Mouse (Mus musculus) MEL (cell line): Measurements from ENCODE around the gene Atg9b. TPM values are rescaled to one million over a fixed set of nuclear protein-coding genes. Genes with fewer than 3 reads are reported as not detected.

Source experiments
- DNase-seq: peaks from one replicate; pipeline ENCODE4 v3.0.0; 2011; ENCODE audit warnings: low read depth, low spot score
- H3K27ac ChIP-seq: 2 replicates; pipeline ENCODE4 v1.5.1; 2012; ENCODE audit warnings: low read depth, mild to moderate bottlenecking, control low read depth, low read length, moderate library complexity; ENCODE audit not compliant: control insufficient read depth
- H3K27me3 ChIP-seq, 2 experiments: fragments of 150-350 bp in 1 of 2; sonication (generic) in 1 of 2; 2 replicates each; pipeline ENCODE4 v1.6.1; 2012; ENCODE audit warnings: low read length in 2 of 2, mild to moderate bottlenecking in 2 of 2, improper control_type of control experiment in 1 of 2, moderate library complexity in 1 of 2; ENCODE audit not compliant: insufficient read depth in 2 of 2, control insufficient read depth in 1 of 2
- H3K36me3 ChIP-seq, 2 experiments: 2 replicates each; pipeline ENCODE4 v1.6.1; 2012 to 2014; ENCODE audit warnings: low read length in 2 of 2, improper control_type of control experiment in 1 of 2, inconsistent platforms in 1 of 2, mild to moderate bottlenecking in 1 of 2; ENCODE audit not compliant: insufficient read depth in 2 of 2, control insufficient read depth in 1 of 2
- H3K4me1 ChIP-seq, 2 experiments: fragments of 150-350 bp in 1 of 2; sonication (generic) in 1 of 2; 2 replicates each; pipeline ENCODE4 v1.6.1; 2012; ENCODE audit warnings: low read length in 2 of 2, improper control_type of control experiment in 1 of 2, mild to moderate bottlenecking in 1 of 2; ENCODE audit not compliant: insufficient read depth in 2 of 2, control insufficient read depth in 1 of 2
- H3K4me3 ChIP-seq, 2 experiments: fragments of 150-350 bp in 1 of 2; sonication (generic) in 1 of 2; 2 replicates each; pipeline ENCODE4 v1.5.1; 2012; ENCODE audit warnings: low read depth in 2 of 2, low read length in 2 of 2, mild to moderate bottlenecking in 2 of 2, moderate library complexity in 2 of 2, control low read depth in 1 of 2, improper control_type of control experiment in 1 of 2; ENCODE audit not compliant: control insufficient read depth in 1 of 2, insufficient read depth in 1 of 2
- H3K79me2 ChIP-seq: 2 replicates; pipeline ENCODE4 v1.6.1; 2012; ENCODE audit warnings: mild to moderate bottlenecking, low read length, moderate library complexity; ENCODE audit not compliant: control insufficient read depth, poor library complexity, insufficient read depth
- H3K9ac ChIP-seq: 2 replicates; pipeline ENCODE4 v1.6.1; 2012; ENCODE audit warnings: low read depth, mild to moderate bottlenecking, control low read depth, low read length, moderate library complexity; ENCODE audit not compliant: control insufficient read depth, poor library complexity, severe bottlenecking
- H3K9me3 ChIP-seq: fragments of 150-350 bp; sonication (generic); replicated peaks from 2 replicates; pipeline ENCODE4 v1.6.1; 2012; ENCODE audit warnings: mild to moderate bottlenecking, low read length, improper control_type of control experiment, moderate library complexity; ENCODE audit not compliant: insufficient read depth
- BHLHE40 ChIP-seq: IDR thresholded peaks from 2 replicates; pipeline ENCODE4 v1.6.1; 2012; ENCODE audit warnings: low read depth, mild to moderate bottlenecking, inconsistent platforms, low read length, improper control_type of control experiment, borderline replicate concordance
- CHD1 ChIP-seq: IDR thresholded peaks from 2 replicates; pipeline ENCODE4 v1.6.1; 2012; ENCODE audit warnings: low read depth, mild to moderate bottlenecking, inconsistent platforms, low read length, improper control_type of control experiment
- CHD2 ChIP-seq: IDR thresholded peaks from 2 replicates; pipeline ENCODE4 v1.6.1; 2011; ENCODE audit warnings: low read length, improper control_type of control experiment
- CTCF ChIP-seq, 3 experiments: IDR thresholded peaks in 2 of 3; conservative IDR thresholded peaks in 1 of 3; 2 replicates each; pipeline ENCODE4 v1.5.1; 2011 to 2012; ENCODE audit warnings: low read length in 3 of 3, low read depth in 2 of 3, mild to moderate bottlenecking in 2 of 3, improper control_type of control experiment in 1 of 3, inconsistent platforms in 1 of 3, mixed read lengths in 1 of 3, moderate library complexity in 1 of 3; ENCODE audit not compliant: control insufficient read depth in 1 of 3, insufficient read depth in 1 of 3, poor library complexity in 1 of 3, severe bottlenecking in 1 of 3
- ELF1 ChIP-seq: IDR thresholded peaks from 2 replicates; pipeline ENCODE4 v1.6.1; 2014; ENCODE audit warnings: low read depth, mild to moderate bottlenecking, inconsistent platforms, low read length, improper control_type of control experiment, moderate library complexity
- ETS1 ChIP-seq: IDR thresholded peaks from 2 replicates; pipeline ENCODE4 v1.6.1; 2012; ENCODE audit warnings: low read depth, mild to moderate bottlenecking, inconsistent platforms, low read length, improper control_type of control experiment, moderate library complexity
- GABPA ChIP-seq: IDR thresholded peaks from 2 replicates; pipeline ENCODE4 v1.6.1; 2012; ENCODE audit warnings: low read depth, mild to moderate bottlenecking, inconsistent platforms, low read length, improper control_type of control experiment, moderate library complexity
- GATA1 ChIP-seq: IDR thresholded peaks from 2 replicates; pipeline ENCODE4 v1.6.1; 2011; ENCODE audit warnings: low read depth, low read length, improper control_type of control experiment
- HCFC1 ChIP-seq: IDR thresholded peaks from 2 replicates; pipeline ENCODE4 v1.6.1; 2012; ENCODE audit warnings: low read depth, mild to moderate bottlenecking, inconsistent platforms, low read length, improper control_type of control experiment, moderate library complexity
- JUND ChIP-seq: IDR thresholded peaks from 2 replicates; pipeline ENCODE4 v1.6.1; 2011; ENCODE audit warnings: low read depth, mild to moderate bottlenecking, improper control_type of control experiment, low read length
- KAT2A ChIP-seq: conservative IDR thresholded peaks from 2 replicates; pipeline ENCODE4 v1.6.1; 2012; ENCODE audit warnings: low read depth, low read length, improper control_type of control experiment, inconsistent platforms
- MAFK ChIP-seq: IDR thresholded peaks from 2 replicates; pipeline ENCODE4 v1.6.1; 2011; ENCODE audit warnings: low read depth, mild to moderate bottlenecking, low read length, improper control_type of control experiment, borderline replicate concordance
- MAX ChIP-seq: IDR thresholded peaks from 2 replicates; pipeline ENCODE4 v1.6.1; 2011; ENCODE audit warnings: low read length, improper control_type of control experiment
- MEF2A ChIP-seq: IDR thresholded peaks from 2 replicates; pipeline ENCODE4 v1.6.1; 2014; ENCODE audit warnings: low read depth, mild to moderate bottlenecking, inconsistent platforms, low read length, improper control_type of control experiment; ENCODE audit not compliant: poor library complexity, insufficient replicate concordance, severe bottlenecking; ENCODE audit errors: extremely low read depth
- MXI1 ChIP-seq: IDR thresholded peaks from 2 replicates; pipeline ENCODE4 v1.6.1; 2011; ENCODE audit warnings: mild to moderate bottlenecking, low read depth, low read length, improper control_type of control experiment
- MYB ChIP-seq: IDR thresholded peaks from 2 replicates; pipeline ENCODE4 v1.6.1; 2011; ENCODE audit warnings: mild to moderate bottlenecking, low read depth, low read length, improper control_type of control experiment
- MYC ChIP-seq: IDR thresholded peaks from 2 replicates; pipeline ENCODE4 v1.6.1; 2011; ENCODE audit warnings: low read depth, mild to moderate bottlenecking, low read length, improper control_type of control experiment, moderate library complexity
- NRF1 ChIP-seq: IDR thresholded peaks from 2 replicates; pipeline ENCODE4 v1.6.1; 2014; ENCODE audit warnings: low read depth, mild to moderate bottlenecking, inconsistent platforms, low read length, improper control_type of control experiment, moderate library complexity; ENCODE audit not compliant: poor library complexity, insufficient read depth, severe bottlenecking
- POLR2A ChIP-seq, 2 experiments: IDR thresholded peaks; 2 replicates each; pipeline ENCODE4 v1.6.1; 2011 to 2012; ENCODE audit warnings: low read length in 2 of 2, mild to moderate bottlenecking in 2 of 2, control low read depth in 1 of 2, improper control_type of control experiment in 1 of 2, low read depth in 1 of 2, moderate library complexity in 1 of 2; ENCODE audit not compliant: control insufficient read depth in 1 of 2, insufficient read depth in 1 of 2, poor library complexity in 1 of 2
- POLR2AphosphoS2 ChIP-seq: IDR thresholded peaks from 2 replicates; pipeline ENCODE4 v1.6.1; 2011; ENCODE audit warnings: low read length, improper control_type of control experiment
- POLR2AphosphoS5 ChIP-seq: IDR thresholded peaks from 2 replicates; pipeline ENCODE4 v1.6.1; 2012; ENCODE audit warnings: low read depth, borderline replicate concordance, mild to moderate bottlenecking, inconsistent platforms, low read length, moderate library complexity, mixed read lengths
- RAD21 ChIP-seq: IDR thresholded peaks from 2 replicates; pipeline ENCODE4 v1.6.1; 2011; ENCODE audit warnings: mild to moderate bottlenecking, low read depth, low read length, improper control_type of control experiment
- RCOR1 ChIP-seq: IDR thresholded peaks from 2 replicates; pipeline ENCODE4 v1.6.1; 2012; ENCODE audit warnings: low read depth, mild to moderate bottlenecking, inconsistent platforms, low read length, improper control_type of control experiment
- SIN3A ChIP-seq: IDR thresholded peaks from 2 replicates; pipeline ENCODE4 v1.6.1; 2012; ENCODE audit warnings: low read length, improper control_type of control experiment, inconsistent platforms
- SMC3 ChIP-seq: IDR thresholded peaks from 2 replicates; pipeline ENCODE4 v1.6.1; 2011; ENCODE audit warnings: low read depth, low read length, improper control_type of control experiment
- TAL1 ChIP-seq: IDR thresholded peaks from 2 replicates; pipeline ENCODE4 v1.6.1; 2012; ENCODE audit warnings: mild to moderate bottlenecking, inconsistent platforms, low read length, moderate library complexity, mixed read lengths
- TBP ChIP-seq: IDR thresholded peaks from 2 replicates; pipeline ENCODE4 v1.8.0; 2011; ENCODE audit warnings: low read depth, low read length, improper control_type of control experiment
- TCF12 ChIP-seq: IDR thresholded peaks from 2 replicates; pipeline ENCODE4 v1.6.1; 2014; ENCODE audit warnings: low read depth, mild to moderate bottlenecking, inconsistent platforms, low read length, improper control_type of control experiment, moderate library complexity
- UBTF ChIP-seq: IDR thresholded peaks from 2 replicates; pipeline ENCODE4 v1.6.1; 2012; ENCODE audit warnings: low read depth, mild to moderate bottlenecking, inconsistent platforms, low read length, improper control_type of control experiment, moderate library complexity, borderline replicate concordance; ENCODE audit not compliant: insufficient read depth
- USF1 ChIP-seq: IDR thresholded peaks from 2 replicates; pipeline ENCODE4 v1.6.1; 2014; ENCODE audit warnings: low read depth, mild to moderate bottlenecking, inconsistent platforms, low read length, improper control_type of control experiment, moderate library complexity
- USF2 ChIP-seq, 2 experiments: IDR thresholded peaks; 2 replicates each; pipeline ENCODE4 v1.6.1; 2011 to 2012; ENCODE audit warnings: improper control_type of control experiment in 2 of 2, low read length in 2 of 2, borderline replicate concordance in 1 of 2, inconsistent platforms in 1 of 2, low read depth in 1 of 2, mild to moderate bottlenecking in 1 of 2; ENCODE audit not compliant: insufficient read depth in 1 of 2
- ZC3H11A ChIP-seq: IDR thresholded peaks from 2 replicates; pipeline ENCODE4 v1.6.1; 2012; ENCODE audit warnings: low read depth, mild to moderate bottlenecking, inconsistent platforms, low read length, improper control_type of control experiment
- ZKSCAN1 ChIP-seq: IDR thresholded peaks from 2 replicates; pipeline ENCODE4 v1.6.1; 2012; ENCODE audit warnings: low read depth, mild to moderate bottlenecking, inconsistent platforms, low read length, improper control_type of control experiment, moderate library complexity
- ZMIZ1 ChIP-seq: IDR thresholded peaks from 2 replicates; pipeline ENCODE4 v1.6.1; 2012; ENCODE audit warnings: low read depth, mild to moderate bottlenecking, inconsistent platforms, low read length, improper control_type of control experiment, moderate library complexity
- ZNF384 ChIP-seq: IDR thresholded peaks from 2 replicates; pipeline ENCODE4 v1.6.1; 2012; ENCODE audit warnings: low read depth, mild to moderate bottlenecking, inconsistent platforms, low read length, improper control_type of control experiment
- polyA plus RNA-seq, 2 experiments: library from polyadenylated mRNA; stranded (reverse) in 1 of 2; unstranded in 1 of 2; fragments of >175 nt in 1 of 2; fragments of >200 nt in 1 of 2; gene quantifications; 2 replicates each; pipeline versions ENCODE4 v1.2.1 to v1.2.4; 2012; ENCODE audit warnings: low replicate concordance in 2 of 2, low read depth in 1 of 2; ENCODE audit not compliant: insufficient read length in 2 of 2, insufficient read depth in 1 of 2, missing spikeins in 1 of 2
- total RNA-seq: library from RNA; depleted of rRNA; stranded (reverse); fragments of 300-350 nt; gene quantifications from 2 replicates; pipeline ENCODE4 v1.2.3, GENCODE M21; 2012

Atg9b gene
- total and polyA plus RNA-seq, 3 experiments = 41.2 to 41.5 TPM; not detected in 1

DNA sequence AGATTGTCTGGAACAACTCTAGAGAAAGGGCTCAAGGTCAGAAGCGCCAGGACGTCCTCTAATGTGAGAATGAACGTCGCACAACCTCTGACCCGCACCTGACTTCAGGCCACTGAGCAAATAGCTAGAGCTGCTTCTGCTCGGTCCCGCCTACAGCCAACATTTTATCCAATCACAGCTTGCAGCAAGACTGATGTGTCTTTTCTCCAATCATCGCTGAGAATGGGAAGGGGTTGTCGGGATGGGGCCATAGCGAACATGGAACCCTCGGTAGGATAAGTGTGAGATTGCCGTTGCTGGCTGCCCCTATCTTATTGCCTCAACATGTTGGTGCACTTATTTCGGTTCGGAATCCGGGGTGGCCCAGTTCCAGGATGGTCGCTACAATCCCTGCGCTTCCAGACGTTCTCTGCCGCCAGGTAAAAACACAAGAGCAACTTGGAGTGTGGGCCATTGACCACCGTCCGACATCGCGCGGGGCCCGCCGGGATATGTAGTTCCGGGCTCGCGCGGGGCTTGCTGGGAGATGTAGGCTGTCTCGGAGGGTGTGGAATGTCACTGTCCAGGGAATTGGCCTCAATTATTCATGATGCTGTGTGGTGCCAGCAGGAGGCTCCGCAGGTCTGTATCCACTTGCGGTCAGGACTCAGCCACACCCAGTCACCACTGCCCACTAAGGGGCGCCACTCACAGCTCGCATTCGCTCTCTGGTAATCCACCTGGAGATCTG lies 2.4 kb upstream of the Atg9b start:
- Histone ChIP-seq H3K36me3 (peaks cover 2 to 18% of the 10 kb centered on the region in 2 experiments; a peak in 3 of 4 replicates), H3K4me1 (peaks cover 14 to 19% of the 10 kb centered on the region in 2 experiments), H3K27me3 (no peaks in the 10 kb centered on the region), H3K79me2 (peaks cover 3% of the 10 kb centered on the region), H3K27ac (peak overlapping the region; percentile 90), H3K9me3 (no peaks in the 10 kb centered on the region), H3K4me3 (peak overlapping the region; percentile 83 to 91), H3K9ac (peak overlapping the region; percentile 85)
- DNase-seq = peak; percentile 100
- TF ChIP-seq BHLHE40 = no peak
- TF ChIP-seq MAFK = no peak
- no peak for TF ChIP-seq UBTF
- TF ChIP-seq MEF2A = no peak
- TF ChIP-seq CTCF (IDR thresholded peaks at IDR 0.05 in 2 of 3, conservative IDR thresholded peaks at IDR 0.05 in 1 of 3; ENCODE audit: control insufficient read depth in 1 of 3, insufficient read depth in 1 of 3, low read depth in 2 of 3, low read length in 3 of 3, poor library complexity in 1 of 3, severe bottlenecking in 1 of 3) = peak; percentile 44 to 63 (median 55); a peak in 5 of 6 replicates
- no peak for TF ChIP-seq GABPA
- peak; percentile 78 for TF ChIP-seq SIN3A
- TF ChIP-seq TBP = peak; percentile 95
- TF ChIP-seq GATA1 = no peak
- peak; percentile 40; the same call in 1 of the 2 replicates for TF ChIP-seq NRF1
- TF ChIP-seq ELF1 = peak; percentile 37; the same call in 1 of the 2 replicates
- peak; percentile 93 for TF ChIP-seq HCFC1
- peak; percentile 64 to 87 for TF ChIP-seq POLR2A (IDR thresholded peaks at IDR 0.05; ENCODE audit: control insufficient read depth in 1 of 2, insufficient read depth in 1 of 2, low read depth in 1 of 2, low read length in 2 of 2, poor library complexity in 1 of 2)
- TF ChIP-seq ZC3H11A = no peak
- TF ChIP-seq CHD2 = peak; percentile 85
- peak; percentile 61 for TF ChIP-seq ETS1
- TF ChIP-seq MAX = peak; percentile 62
- TF ChIP-seq TAL1 = no peak
- peak; percentile 2 for TF ChIP-seq RAD21
- no peak for TF ChIP-seq ZKSCAN1
- peak; percentile 24; the same call in 1 of the 2 replicates for TF ChIP-seq MXI1
- TF ChIP-seq POLR2AphosphoS2 = peak; percentile 97
- TF ChIP-seq KAT2A = peak; percentile 72
- no peak for TF ChIP-seq MYC
- no peak for TF ChIP-seq RCOR1
- TF ChIP-seq ZNF384 = 0 out of 2 replicates have a peak, but pooled peaks have one; percentile 46
- peak; percentile 49 for TF ChIP-seq TCF12
- TF ChIP-seq ZMIZ1 = peak; percentile 98
- TF ChIP-seq POLR2AphosphoS5 = peak; percentile 66; the same call in 1 of the 2 replicates
- TF ChIP-seq MYB = no peak
- TF ChIP-seq SMC3 = peak; percentile 35
- 0 out of 2 replicates have a peak, but pooled peaks have one; percentile 18 for TF ChIP-seq JUND
- peak; percentile 80 for TF ChIP-seq USF1
- TF ChIP-seq USF2 (IDR thresholded peaks at IDR 0.05; ENCODE audit: borderline replicate concordance in 1 of 2, insufficient read depth in 1 of 2, low read depth in 1 of 2, low read length in 2 of 2) = no peak
- TF ChIP-seq CHD1 = 0 out of 2 replicates have a peak, but pooled peaks have one; percentile 9
